Mouse (Mus musculus) adrenal gland, postnatal 25 days (tissue): ENCODE data around the gene Osbpl8. TPM values are rescaled to one million over a fixed set of nuclear protein-coding genes. Genes with fewer than 3 reads are reported as not detected.
"Not testable (repeated sequence)": the region's sequence is repeated elsewhere in the genome, so short reads cannot be mapped to it uniquely, and the experiment has no call there.

ENCODE experiments used
- DNase-seq: peaks from one replicate; pipeline ENCODE4 v3.0.0; 2021; ENCODE audit warnings: mixed read lengths
- total RNA-seq: library from RNA; stranded (reverse); gene quantifications from 2 replicates; pipeline ENCODE4 v1.2.3, GENCODE M21; 2021

The Osbpl8 gene
- total RNA-seq, 1 experiment from 2014 or later = 30.1 TPM

GRCm38 (mm10) chr10:111189022-111189555 is 24.5 kb downstream of the Osbpl8 start:
- DNase-seq = no peak

GRCm38 (mm10) chr10:111190110-111190795 is 25.7 kb downstream of the Osbpl8 start:
- DNase-seq = no peak

DNA sequence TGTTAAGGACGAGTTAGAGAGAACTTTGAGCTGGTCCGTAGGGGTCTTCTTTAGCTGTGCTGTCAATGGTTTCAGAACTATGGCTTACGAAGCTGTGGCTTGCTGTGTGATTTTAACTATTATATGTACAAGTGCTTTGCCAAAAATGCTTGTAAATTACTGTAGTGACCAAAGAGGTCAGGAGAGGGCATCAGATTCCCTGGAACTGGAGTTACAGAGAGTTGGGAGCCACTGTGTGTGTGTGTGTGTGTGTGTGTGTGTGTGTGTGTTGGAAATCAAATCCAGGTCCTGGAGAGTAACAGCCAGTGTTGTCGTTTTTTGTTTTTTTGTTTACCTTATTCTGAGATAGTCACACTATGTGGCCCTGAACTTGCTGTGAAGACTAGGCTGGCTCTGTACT is 29.0 kb downstream of the Osbpl8 start:
- no peak for DNase-seq

DNA sequence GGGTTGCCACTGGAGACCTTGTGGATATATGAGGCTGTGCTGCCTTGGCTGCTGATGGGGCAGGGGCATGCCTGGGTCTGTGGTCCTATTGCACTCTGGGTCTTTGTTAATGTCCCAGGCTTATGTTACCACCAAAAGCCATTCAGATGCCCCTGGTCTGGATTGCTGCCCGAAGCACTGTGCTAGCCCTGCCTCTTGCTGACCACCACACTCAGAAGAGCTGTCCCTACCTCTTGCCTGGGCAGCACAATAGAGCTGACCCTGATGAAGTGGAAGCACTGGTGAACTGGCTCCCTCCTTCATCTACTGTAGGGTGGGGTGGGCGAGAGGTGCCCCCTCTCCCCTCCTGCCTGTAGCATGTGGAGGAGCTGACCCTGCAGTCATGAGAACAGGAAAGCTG is 31.6 kb downstream of the Osbpl8 start:
- DNase-seq = no peak

DNA sequence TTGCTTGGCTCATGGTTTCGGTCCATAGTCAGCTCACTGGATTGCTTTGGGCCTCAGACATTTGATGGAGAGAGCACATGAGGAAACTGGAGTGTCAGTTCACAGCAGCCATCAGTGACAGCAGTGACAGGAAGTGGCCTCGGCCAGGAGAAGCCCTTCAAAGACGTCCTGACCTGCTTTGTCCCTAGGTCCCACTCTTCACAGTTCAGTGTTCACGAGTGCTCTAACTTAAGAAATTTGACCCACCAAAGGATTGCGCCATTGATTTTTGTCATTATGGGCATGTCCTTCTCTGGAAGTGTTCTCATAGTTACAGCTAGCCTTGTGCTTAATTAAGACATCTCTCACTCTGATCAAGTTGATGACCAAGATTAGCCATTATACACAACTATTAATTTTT is 34.2 kb downstream of the Osbpl8 start:
- DNase-seq = not testable (repeated sequence)

GRCm38 (mm10) chr10:111201120-111201519 is 36.6 kb downstream of the Osbpl8 start:
- no peak for DNase-seq

DNA sequence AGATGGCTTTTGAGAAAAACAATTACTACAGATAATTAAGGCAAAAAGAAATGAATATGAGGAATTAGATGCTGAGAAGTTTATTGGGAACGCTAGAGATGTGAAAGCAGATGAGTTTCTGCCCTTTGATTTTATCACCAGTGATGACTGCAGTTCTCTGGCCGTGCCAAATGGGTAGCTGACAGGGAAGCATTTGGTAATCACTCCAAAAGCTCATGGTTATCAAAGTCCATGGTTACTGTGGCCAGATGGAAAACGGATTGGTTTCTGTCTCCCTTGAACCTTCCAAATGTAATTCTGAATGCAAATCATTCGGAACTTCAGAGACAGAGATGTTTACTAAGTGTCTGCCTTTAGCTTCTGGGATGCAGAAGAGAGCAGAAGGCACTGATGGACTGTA is 37.1 kb downstream of the Osbpl8 start:
- DNase-seq = no peak

GRCm38 (mm10) chr10:111204089-111204488 is 39.5 kb downstream of the Osbpl8 start:
- no peak for DNase-seq

DNA sequence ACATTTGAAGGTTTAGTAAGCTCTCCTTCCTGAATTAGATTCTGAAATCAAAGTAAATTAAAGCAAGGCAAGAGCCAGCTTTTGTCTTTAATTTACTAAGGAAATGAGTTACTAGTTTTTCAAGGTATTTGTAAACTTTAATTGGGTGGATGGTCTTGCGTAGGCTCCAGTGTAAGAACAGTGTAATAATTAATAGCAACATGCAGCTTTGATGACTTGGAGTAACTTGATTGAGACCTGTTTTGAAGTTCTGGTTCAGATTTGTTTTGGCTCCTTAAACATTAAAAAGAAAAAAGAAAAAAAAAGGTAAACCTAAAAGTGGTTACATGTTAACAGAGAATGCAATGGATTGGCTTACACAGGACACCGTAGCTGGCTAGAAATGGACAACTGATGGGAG is 40.9 kb downstream of the Osbpl8 start:
- DNase-seq = no peak

DNA sequence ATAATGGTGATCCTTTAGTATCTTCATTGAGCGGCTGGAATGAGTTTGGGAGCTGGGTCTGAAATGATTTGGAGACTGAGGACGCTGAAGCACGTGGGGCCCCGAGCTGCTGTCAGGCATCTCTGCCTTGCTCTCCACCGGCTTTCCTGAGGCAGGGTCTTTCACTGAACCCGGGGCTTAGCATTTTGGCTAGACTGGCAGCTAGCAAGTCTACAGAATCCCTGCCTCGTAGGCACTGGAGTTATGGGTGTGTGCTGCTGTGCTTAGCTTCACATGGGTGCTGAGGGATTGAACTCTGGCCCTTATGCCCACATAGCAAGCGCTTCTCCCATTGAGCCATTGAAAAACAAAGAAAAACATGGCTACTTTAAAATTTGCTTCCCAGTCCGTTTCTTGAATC is 42.8 kb downstream of the Osbpl8 start:
- no peak for DNase-seq

DNA sequence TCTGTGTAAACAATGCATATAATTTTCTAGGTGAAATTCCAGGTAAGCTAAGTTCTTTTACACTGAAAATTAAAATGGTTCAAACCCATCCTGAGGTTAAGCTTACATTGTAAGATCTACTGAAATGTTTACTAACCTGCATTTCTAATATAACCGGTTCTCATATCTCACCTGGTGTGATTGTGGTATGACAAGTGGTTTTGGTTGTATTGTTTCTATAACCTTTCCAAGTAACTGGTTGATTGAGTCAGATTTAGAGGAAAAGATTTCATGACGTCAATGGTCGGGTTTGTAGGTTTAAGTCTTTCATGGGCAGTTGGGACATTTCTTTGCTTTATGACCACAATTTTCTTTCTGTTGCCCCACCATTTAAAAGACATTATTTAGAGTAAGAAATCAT is 49.5 kb downstream of the Osbpl8 start:
- no peak for DNase-seq

DNA sequence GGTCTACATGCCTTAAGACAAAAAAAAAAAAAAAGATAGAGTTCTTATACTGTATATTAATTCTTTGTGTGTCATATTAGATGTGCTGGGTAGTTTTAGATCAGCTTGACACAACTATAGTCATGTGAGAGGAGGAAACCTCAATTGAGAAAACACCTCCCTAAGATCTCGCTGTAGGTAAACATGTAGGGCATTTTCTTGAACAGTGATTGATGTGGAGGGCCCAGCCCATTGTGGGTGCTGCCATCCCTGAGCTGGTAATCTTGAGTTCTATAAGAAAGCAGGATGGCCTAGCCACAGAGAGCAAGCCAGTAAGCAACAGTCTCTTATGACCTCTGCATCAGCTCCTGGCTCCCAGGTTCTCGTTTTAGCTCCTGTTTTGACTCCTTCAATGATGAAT is 50.1 kb downstream of the Osbpl8 start:
- no peak for DNase-seq

DNA sequence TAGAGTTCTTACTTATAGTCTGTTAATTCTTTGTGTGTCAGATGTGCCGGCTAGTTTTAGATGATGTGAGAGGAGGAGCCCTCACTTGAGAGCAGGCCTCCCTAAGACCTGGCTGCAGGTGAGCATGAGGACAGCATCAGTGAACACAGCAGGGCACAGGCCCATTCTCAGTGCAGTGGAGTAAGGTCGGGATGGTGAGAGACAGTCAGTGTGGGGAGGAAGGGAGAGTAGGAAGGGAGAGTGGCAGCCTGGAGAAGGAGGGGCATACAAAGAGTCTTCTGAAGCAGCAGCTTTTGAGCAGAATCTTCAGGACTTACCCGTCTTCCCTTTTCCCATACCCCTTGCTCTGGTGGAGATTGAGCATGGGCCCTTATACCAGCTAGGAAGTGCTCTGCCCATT is 51.0 kb downstream of the Osbpl8 start:
- DNase-seq = no peak

DNA sequence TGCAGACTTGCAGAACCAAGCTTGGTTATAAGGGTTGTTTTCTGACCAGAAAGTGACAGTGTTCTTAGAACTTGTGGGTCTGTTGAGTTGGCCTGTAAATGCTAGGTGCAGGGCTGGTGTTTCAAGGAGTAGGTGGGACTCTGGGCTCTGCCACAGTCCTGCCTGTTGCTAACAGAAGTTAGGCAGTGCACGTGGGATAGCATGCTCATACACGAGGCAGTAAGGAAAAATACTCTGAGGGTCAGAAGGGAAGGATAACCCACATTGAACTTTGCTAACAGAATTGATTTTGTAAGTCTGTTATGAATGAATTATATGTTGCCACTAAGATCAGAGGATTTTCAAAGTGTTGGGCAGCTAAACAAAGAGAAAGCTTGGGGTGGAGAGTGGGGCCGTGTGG is 51.6 kb downstream of the Osbpl8 start:
- no peak for DNase-seq

- DNase-seq = no peak
These were observed 58.0 kb downstream of the Osbpl8 start for GRCm38 (mm10) chr10:111222535-111222934.

- no peak for DNase-seq
These were observed 58.8 kb downstream of the Osbpl8 start for GRCm38 (mm10) chr10:111223218-111223830.

DNA sequence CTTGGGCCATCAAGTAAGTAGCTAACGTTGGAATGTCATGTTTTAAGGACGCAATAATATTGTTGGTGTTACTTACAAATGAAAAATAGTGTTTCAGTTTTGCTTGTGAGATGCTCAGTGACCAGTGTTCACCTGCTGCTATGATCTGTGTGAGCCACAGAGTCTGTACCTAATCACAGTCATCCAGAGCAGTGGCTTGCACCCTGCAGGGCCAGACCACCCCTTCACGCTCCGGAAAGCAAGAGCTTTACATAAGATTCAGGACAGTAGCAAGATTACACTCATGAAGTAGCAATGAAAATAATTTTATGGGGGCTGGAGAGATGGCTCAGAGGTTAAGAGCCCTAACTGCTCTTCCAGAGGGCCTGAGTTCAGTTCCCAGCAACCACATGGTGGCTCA is 60.1 kb downstream of the Osbpl8 start:
- DNase-seq = no peak

GRCm38 (mm10) chr10:111226508-111226907 is 62.0 kb downstream of the Osbpl8 start:
- peak; percentile 95 for DNase-seq

DNA sequence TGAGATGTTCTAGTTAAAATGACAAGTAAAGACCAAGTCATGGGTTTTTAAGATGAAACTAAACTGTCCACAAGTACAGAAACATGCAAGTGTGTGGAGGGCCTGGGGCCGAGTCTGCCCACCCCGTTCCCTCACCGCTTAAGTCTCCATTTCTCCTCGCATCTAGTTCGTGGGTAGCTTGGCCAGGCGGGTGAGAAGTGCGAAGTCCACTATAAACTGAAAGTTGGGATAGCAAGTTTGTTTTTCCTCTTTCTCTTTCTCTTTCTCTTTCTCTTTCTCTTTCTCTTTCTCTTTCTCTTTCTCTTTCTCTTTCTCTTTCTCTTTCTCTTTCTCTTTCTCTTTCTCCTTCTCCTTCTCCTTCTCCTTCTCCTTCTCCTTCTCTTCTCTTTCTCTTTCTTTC is 67.7 kb downstream of the Osbpl8 start:
- DNase-seq = not testable (repeated sequence)

DNA sequence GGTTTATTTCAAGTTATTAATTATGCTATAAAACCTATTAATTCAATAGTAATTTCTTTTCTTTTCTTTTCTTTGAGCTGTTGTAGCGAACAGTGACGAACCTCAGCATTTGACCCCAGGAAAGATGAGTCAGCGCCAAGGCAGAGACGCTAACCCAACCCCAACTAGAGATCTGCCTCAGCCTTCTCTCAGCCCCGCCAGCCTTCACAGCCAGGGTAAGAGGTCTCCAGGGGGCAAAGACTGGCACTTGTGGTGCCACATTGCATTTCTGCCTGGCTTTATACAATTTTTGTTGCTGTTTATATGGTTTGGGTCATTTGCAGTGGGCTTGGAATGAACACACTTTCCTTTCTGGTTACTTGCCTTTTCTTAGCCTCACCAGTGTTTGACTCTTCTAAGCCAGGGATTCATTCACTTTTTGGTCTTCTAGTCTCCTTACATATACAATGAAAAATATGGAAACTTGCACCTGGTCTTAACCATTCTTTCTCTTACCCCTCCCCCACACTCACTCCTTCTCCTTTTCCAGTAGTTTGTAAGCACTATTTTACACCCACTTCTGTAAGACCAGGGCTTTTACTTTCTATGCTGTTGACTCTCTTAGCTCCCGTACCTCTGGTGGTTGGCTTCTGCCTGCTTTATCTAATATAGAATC is 69.1 kb downstream of the Osbpl8 start:
- DNase-seq = peak; percentile 38

DNA sequence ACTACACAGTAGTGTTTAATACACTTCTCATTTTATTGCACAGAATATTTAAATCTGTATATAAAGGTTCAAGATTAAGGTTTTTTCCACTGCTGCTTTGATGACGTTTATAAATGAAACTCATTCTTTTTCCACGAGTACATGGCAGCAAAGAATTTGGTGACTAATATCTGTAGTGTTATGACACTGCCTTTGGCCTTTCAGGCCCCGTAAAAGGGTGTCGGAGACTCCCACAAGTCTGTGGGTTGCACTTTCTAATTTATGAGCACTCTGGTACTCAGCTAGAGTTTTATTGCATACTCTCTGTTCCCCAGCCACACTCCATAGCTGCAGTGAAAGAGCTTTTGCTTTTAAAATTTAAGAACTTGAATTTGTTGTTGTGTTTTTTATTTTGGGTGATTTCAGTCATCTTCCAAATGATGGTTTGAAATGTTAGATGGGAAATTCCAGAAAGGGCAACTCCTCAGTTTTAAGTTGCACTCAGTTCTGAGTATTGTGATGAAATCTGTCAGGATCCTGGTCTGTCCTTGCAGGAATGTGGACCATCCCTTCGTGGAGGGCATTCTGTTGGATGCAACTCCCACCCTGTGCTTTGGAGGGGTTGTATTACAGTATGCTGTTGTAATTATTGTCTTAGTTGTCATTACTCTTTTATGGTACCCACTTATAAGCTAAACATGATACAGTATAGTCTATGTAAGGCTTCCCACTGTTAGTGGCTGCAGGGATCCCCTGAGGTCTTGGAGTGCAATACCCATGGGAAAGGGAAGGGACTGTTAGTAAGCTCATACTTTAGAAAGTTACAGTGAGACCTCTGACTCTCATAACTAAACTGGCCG is 70.1 kb downstream of the Osbpl8 start:
- DNase-seq = no peak

DNA sequence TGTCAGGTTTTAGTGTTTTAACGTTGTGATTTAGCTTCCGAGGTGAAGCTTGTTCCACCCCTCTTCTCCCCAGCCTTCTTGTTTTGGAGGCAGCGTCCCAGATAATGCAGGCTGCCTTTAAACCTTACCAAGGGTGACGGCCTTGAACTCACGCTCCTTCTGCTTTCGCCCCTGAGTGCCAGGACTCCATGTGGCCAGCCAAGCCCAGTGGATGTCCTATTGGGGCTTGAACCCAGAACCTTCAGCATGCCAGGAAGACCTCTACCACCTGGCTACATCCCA is 70.7 kb downstream of the Osbpl8 start:
- peak; percentile 12 for DNase-seq

- no peak for DNase-seq
These were observed 72.9 kb downstream of the Osbpl8 start for GRCm38 (mm10) chr10:111237434-111237833.
